Mouse (Mus musculus): Measurements from ENCODE around the gene Ica1. TPM values are rescaled to one million over a fixed set of nuclear protein-coding genes. Genes with fewer than 3 reads are reported as not detected.

Gene Ica1
- total and polyA plus RNA-seq, 2 experiments from 2014 or later, result 64.4 to 92.0 TPM

GRCm38 (mm10) chr6:8735044-8735443 is 43.2 kb downstream of the Ica1 start:
- Histone ChIP-seq H3K4me2 (ENCODE audit: low read depth) (no peak overlapping the region), H3K4me3 (ENCODE audit: low read depth, low read length) (no peak overlapping the region), H3K36me3 (ENCODE audit: insufficient read depth) (0 out of 2 replicates have a peak, but pooled peaks cover under 1% of the 10 kb centered on the region), H3K27me3 (ENCODE audit: insufficient read depth, low read length) (no peaks in the 10 kb centered on the region), H3K9ac (no peak overlapping the region), H3K4me1 (ENCODE audit: insufficient read depth) (no peaks in the 10 kb centered on the region), H3K27ac (ENCODE audit: low read depth, low read length) (no peak overlapping the region), H3K9me3 (ENCODE audit: low read length) (no peaks in the 10 kb centered on the region)
- no peak for TF ChIP-seq CTCF (IDR thresholded peaks at IDR 0.05; ENCODE audit: low read depth)
- DNase-seq, result no peak
- 93% methylated on average over 3 of the region's 3 CpGs for WGBS
- no peak for ATAC-seq

DNA sequence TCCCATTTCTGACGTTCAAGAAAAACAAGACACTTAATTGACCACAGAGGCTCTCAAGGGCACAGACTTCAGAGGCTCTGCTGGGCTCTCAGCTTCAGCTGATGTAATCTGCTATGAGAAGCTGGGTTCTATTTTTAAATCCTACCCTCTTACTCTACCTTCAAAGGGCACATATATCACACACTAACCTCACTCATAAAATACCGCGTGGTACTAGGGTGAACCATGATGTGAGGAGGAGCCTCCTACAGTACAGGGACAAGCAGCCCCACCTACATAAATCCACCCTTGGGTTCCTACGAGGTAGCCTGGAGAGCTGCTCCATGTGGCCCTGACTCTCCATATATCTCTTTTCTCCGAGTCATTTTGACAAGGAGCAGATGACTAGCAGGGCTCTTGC is 45.8 kb downstream of the Ica1 start:
- no peak overlapping the region for H3K4me3 ChIP-seq (ENCODE audit: low read depth, low read length)
- no peak overlapping the region for H3K27ac ChIP-seq (ENCODE audit: low read depth, low read length)
- 77% methylated on average over 5 of the region's 5 CpGs for WGBS
- no peaks in the 10 kb centered on the region for H3K36me3 ChIP-seq (ENCODE audit: insufficient read depth)
- H3K9ac ChIP-seq, result no peak overlapping the region
- no peak overlapping the region for H3K4me2 ChIP-seq (ENCODE audit: low read depth)
- no peak for TF ChIP-seq CTCF (IDR thresholded peaks at IDR 0.05; ENCODE audit: low read depth)
- ATAC-seq (no peak), DNase-seq (no peak)
- no peaks in the 10 kb centered on the region for H3K9me3 ChIP-seq (ENCODE audit: low read length)
- H3K27me3 ChIP-seq (ENCODE audit: insufficient read depth, low read length), result no peaks in the 10 kb centered on the region
- no peaks in the 10 kb centered on the region for H3K4me1 ChIP-seq (ENCODE audit: insufficient read depth)

DNA sequence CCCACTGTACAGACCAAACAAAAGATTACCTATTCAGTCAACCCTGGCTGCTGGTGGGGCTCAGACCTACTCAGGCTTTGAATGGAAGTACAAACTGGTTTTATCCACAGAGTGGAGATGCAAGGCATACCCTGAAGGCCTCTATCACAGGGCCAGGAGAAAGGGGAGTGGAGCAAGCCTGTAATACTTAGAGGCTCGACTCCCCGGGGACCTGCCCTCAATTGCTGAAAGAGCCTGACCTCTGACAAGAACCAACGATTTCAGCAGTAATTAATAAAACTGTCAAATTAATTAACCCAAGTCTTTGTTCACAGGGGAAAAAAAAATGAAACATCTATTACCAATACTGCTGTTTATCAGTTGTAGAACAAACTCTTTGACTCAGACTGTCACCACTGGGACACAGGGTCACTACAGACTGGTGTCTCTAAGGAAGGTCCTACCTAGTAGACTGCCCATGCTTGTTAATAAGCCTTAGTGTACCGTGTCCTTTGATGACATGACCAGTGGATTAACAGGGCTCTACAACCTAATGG is 46.6 kb downstream of the Ica1 start:
- no peak overlapping the region for H3K4me3 ChIP-seq (ENCODE audit: low read depth, low read length)
- DNase-seq, result no peak
- WGBS, result 24% methylated on average over 4 of the region's 4 CpGs
- H3K27ac ChIP-seq (ENCODE audit: low read depth, low read length), result no peak overlapping the region
- no peak for TF ChIP-seq CTCF (IDR thresholded peaks at IDR 0.05; ENCODE audit: low read depth)
- no peaks in the 10 kb centered on the region for H3K9me3 ChIP-seq (ENCODE audit: low read length)
- ATAC-seq, result no peak
- H3K4me2 ChIP-seq (ENCODE audit: low read depth), result no peak overlapping the region
- no peaks in the 10 kb centered on the region for H3K36me3 ChIP-seq (ENCODE audit: insufficient read depth)
- no peaks in the 10 kb centered on the region for H3K4me1 ChIP-seq (ENCODE audit: insufficient read depth)
- no peaks in the 10 kb centered on the region for H3K27me3 ChIP-seq (ENCODE audit: insufficient read depth, low read length)
- H3K9ac ChIP-seq, result no peak overlapping the region

GRCm38 (mm10) chr6:8730433-8730832 is 47.9 kb downstream of the Ica1 start:
- Histone ChIP-seq H3K9me3 (ENCODE audit: low read length) (no peaks in the 10 kb centered on the region), H3K4me1 (ENCODE audit: insufficient read depth) (no peaks in the 10 kb centered on the region), H3K4me2 (ENCODE audit: low read depth) (no peak overlapping the region), H3K27ac (ENCODE audit: low read depth, low read length) (no peak overlapping the region), H3K9ac (no peak overlapping the region), H3K36me3 (ENCODE audit: insufficient read depth) (no peaks in the 10 kb centered on the region), H3K4me3 (ENCODE audit: low read depth, low read length) (no peak overlapping the region), H3K27me3 (ENCODE audit: insufficient read depth, low read length) (no peaks in the 10 kb centered on the region)
- DNase-seq (no peak), ATAC-seq (no peak)
- 95% methylated on average over 2 of the region's 2 CpGs for WGBS
- TF ChIP-seq CTCF (IDR thresholded peaks at IDR 0.05; ENCODE audit: low read depth), result no peak

- WGBS, result 89% methylated on average over 8 of the region's 8 CpGs
- DNase-seq, result no peak
- TF ChIP-seq CTCF (IDR thresholded peaks at IDR 0.05; ENCODE audit: low read depth), result no peak
Measured at GRCm38 (mm10) chr6:8727806-8728205, 50.5 kb downstream of the Ica1 start.

GRCm38 (mm10) chr6:8725610-8726009 is 52.7 kb downstream of the Ica1 start:
- 57% methylated on average over 1 of the region's 1 CpGs for WGBS
- no peak overlapping the region for H3K9ac ChIP-seq
- H3K36me3 ChIP-seq (ENCODE audit: insufficient read depth), result no peaks in the 10 kb centered on the region
- H3K27me3 ChIP-seq (ENCODE audit: insufficient read depth, low read length), result no peaks in the 10 kb centered on the region
- peak; percentile 73; the same call in 1 of the 2 replicates for ATAC-seq
- H3K4me3 ChIP-seq (ENCODE audit: low read depth, low read length), result no peak overlapping the region
- no peak for DNase-seq
- no peaks in the 10 kb centered on the region for H3K4me1 ChIP-seq (ENCODE audit: insufficient read depth)
- no peak overlapping the region for H3K4me2 ChIP-seq (ENCODE audit: low read depth)
- H3K9me3 ChIP-seq (ENCODE audit: low read length), result no peaks in the 10 kb centered on the region
- no peak for TF ChIP-seq CTCF (IDR thresholded peaks at IDR 0.05; ENCODE audit: low read depth)
- H3K27ac ChIP-seq (ENCODE audit: low read depth, low read length), result no peak overlapping the region

More at GRCm38 (mm10) chr6:8727806-8728205, 50.5 kb downstream of the Ica1 start:
- no peaks in the 10 kb centered on the region for H3K27me3 ChIP-seq (ENCODE audit: insufficient read depth, low read length)
- no peak for ATAC-seq
- H3K4me1 ChIP-seq (ENCODE audit: insufficient read depth), result no peaks in the 10 kb centered on the region
- no peaks in the 10 kb centered on the region for H3K9me3 ChIP-seq (ENCODE audit: low read length)
- H3K9ac ChIP-seq, result no peak overlapping the region
- no peak overlapping the region for H3K4me2 ChIP-seq (ENCODE audit: low read depth)
- no peak overlapping the region for H3K27ac ChIP-seq (ENCODE audit: low read depth, low read length)
- no peaks in the 10 kb centered on the region for H3K36me3 ChIP-seq (ENCODE audit: insufficient read depth)
- H3K4me3 ChIP-seq (ENCODE audit: low read depth, low read length), result no peak overlapping the region

DNA sequence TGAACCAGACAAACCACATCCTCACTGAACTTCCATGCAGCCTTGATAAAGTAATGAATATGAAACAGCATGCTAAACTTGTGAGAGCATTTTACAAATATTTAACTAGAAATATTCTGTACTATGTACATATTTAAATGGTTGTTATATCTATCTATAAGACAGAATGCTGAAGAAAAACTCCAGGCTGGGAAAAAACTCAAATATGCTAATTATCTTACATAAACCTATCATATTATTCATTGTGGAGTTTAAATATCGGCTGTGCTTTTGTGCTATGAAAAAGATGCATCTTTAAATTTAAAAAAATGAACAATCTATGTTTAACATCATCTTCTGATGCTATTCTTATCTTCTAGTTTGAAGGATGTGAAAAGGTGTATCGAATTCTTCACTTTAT is 58.6 kb downstream of the Ica1 start:
- no peak overlapping the region for H3K9ac ChIP-seq
- DNase-seq (no peak), ATAC-seq (no peak; the same call in 1 of the 2 replicates)
- H3K4me1 ChIP-seq (ENCODE audit: insufficient read depth), result no peaks in the 10 kb centered on the region
- H3K9me3 ChIP-seq (ENCODE audit: low read length), result no peaks in the 10 kb centered on the region
- no peak overlapping the region for H3K27ac ChIP-seq (ENCODE audit: low read depth, low read length)
- no peak overlapping the region for H3K4me2 ChIP-seq (ENCODE audit: low read depth)
- WGBS, result 74% methylated on average over 2 of the region's 2 CpGs
- no peaks in the 10 kb centered on the region for H3K27me3 ChIP-seq (ENCODE audit: insufficient read depth, low read length)
- no peak overlapping the region for H3K4me3 ChIP-seq (ENCODE audit: low read depth, low read length)
- TF ChIP-seq CTCF (IDR thresholded peaks at IDR 0.05; ENCODE audit: low read depth), result no peak
- no peaks in the 10 kb centered on the region for H3K36me3 ChIP-seq (ENCODE audit: insufficient read depth)

All from forebrain, postnatal 0 days (tissue).